Mouse (Mus musculus): Measurements from ENCODE around the gene Gm42957. TPM values are rescaled to one million over a fixed set of nuclear protein-coding genes. Genes with fewer than 3 reads are reported as not detected.

The Gm42957 gene
- polyA plus RNA-seq, 1 experiment: not detected

GRCm38 (mm10) chr3:96596228-96596707 lies 39.0 kb upstream of the Gm42957 start, which contains the start of gene Ankrd34a:
Gene Ankrd34a (plus strand): TSS chr3:96596636.
- Histone ChIP-seq H3K36me3 (ENCODE audit: control insufficient read depth, insufficient read depth, low read length) (no peaks in the 10 kb centered on the region), H3K4me3 (ENCODE audit: low read depth, low read length) (peak within 1 kb of the TSS; percentile 45), H3K27ac (ENCODE audit: insufficient read depth, low read depth, low read length) (no peak within 1 kb of the TSS), H3K4me1 (ENCODE audit: control insufficient read depth, insufficient read depth, insufficient read length, low read length) (peaks cover 11% of the 10 kb centered on the region; the same call in 1 of the 2 replicates), H3K27me3 (ENCODE audit: control insufficient read depth, insufficient read depth, low read length) (peaks cover 40% of the 10 kb centered on the region)
- WGBS: 4% methylated on average over 21 of the region's 23 CpGs
- no peak for TF ChIP-seq POLR2A (IDR thresholded peaks at IDR 0.05; ENCODE audit: low read depth, low read length)
- no peak for TF ChIP-seq CTCF (IDR thresholded peaks at IDR 0.05; ENCODE audit: extremely low read depth, insufficient read length, insufficient replicate concordance, low read depth, low read length)

- Histone ChIP-seq H3K27me3 (ENCODE audit: control insufficient read depth, insufficient read depth, low read length) (peaks cover 42% of the 10 kb centered on the region), H3K27ac (ENCODE audit: insufficient read depth, low read depth, low read length) (no peak overlapping the region), H3K4me1 (ENCODE audit: control insufficient read depth, insufficient read depth, insufficient read length, low read length) (peaks cover 11% of the 10 kb centered on the region; the same call in 1 of the 2 replicates), H3K4me3 (ENCODE audit: low read depth, low read length) (peak overlapping the region; percentile 45), H3K36me3 (ENCODE audit: control insufficient read depth, insufficient read depth, low read length) (no peaks in the 10 kb centered on the region)
- no peak for TF ChIP-seq CTCF (IDR thresholded peaks at IDR 0.05; ENCODE audit: extremely low read depth, insufficient read length, insufficient replicate concordance, low read depth, low read length)
- no peak for TF ChIP-seq POLR2A (IDR thresholded peaks at IDR 0.05; ENCODE audit: low read depth, low read length)
- WGBS: 2% methylated on average over 12 of the region's 12 CpGs
Measured at GRCm38 (mm10) chr3:96596855-96597254, 38.4 kb upstream of the Gm42957 start.

GRCm38 (mm10) chr3:96597435-96597891 lies 37.8 kb upstream of the Gm42957 start:
- Histone ChIP-seq H3K36me3 (ENCODE audit: control insufficient read depth, insufficient read depth, low read length) (no peaks in the 10 kb centered on the region), H3K4me1 (ENCODE audit: control insufficient read depth, insufficient read depth, insufficient read length, low read length) (peaks cover 11% of the 10 kb centered on the region; the same call in 1 of the 2 replicates), H3K27me3 (ENCODE audit: control insufficient read depth, insufficient read depth, low read length) (peaks cover 47% of the 10 kb centered on the region), H3K27ac (ENCODE audit: insufficient read depth, low read depth, low read length) (no peak overlapping the region), H3K4me3 (ENCODE audit: low read depth, low read length) (peak overlapping the region; percentile 45)
- WGBS: 1% methylated on average over 40 of the region's 40 CpGs
- TF ChIP-seq CTCF (IDR thresholded peaks at IDR 0.05; ENCODE audit: extremely low read depth, insufficient read length, insufficient replicate concordance, low read depth, low read length) (no peak), POLR2A (IDR thresholded peaks at IDR 0.05; ENCODE audit: low read depth, low read length) (no peak)

GRCm38 (mm10) chr3:96598156-96599068 lies 36.9 kb upstream of the Gm42957 start:
- Histone ChIP-seq H3K36me3 (ENCODE audit: control insufficient read depth, insufficient read depth, low read length) (no peaks in the 10 kb centered on the region), H3K4me1 (ENCODE audit: control insufficient read depth, insufficient read depth, insufficient read length, low read length) (peaks cover 11% of the 10 kb centered on the region; the same call in 1 of the 2 replicates), H3K27ac (ENCODE audit: insufficient read depth, low read depth, low read length) (no peak overlapping the region), H3K27me3 (ENCODE audit: control insufficient read depth, insufficient read depth, low read length) (peaks cover 47% of the 10 kb centered on the region), H3K4me3 (ENCODE audit: low read depth, low read length) (peak overlapping the region; percentile 45)
- WGBS: 4% methylated on average over 54 of the region's 54 CpGs
- TF ChIP-seq CTCF (IDR thresholded peaks at IDR 0.05; ENCODE audit: extremely low read depth, insufficient read length, insufficient replicate concordance, low read depth, low read length) (no peak), POLR2A (IDR thresholded peaks at IDR 0.05; ENCODE audit: low read depth, low read length) (no peak; the same call in 1 of the 2 replicates)

GRCm38 (mm10) chr3:96599069-96599393 lies 36.2 kb upstream of the Gm42957 start:
- Histone ChIP-seq H3K27ac (ENCODE audit: insufficient read depth, low read depth, low read length) (no peak overlapping the region), H3K36me3 (ENCODE audit: control insufficient read depth, insufficient read depth, low read length) (no peaks in the 10 kb centered on the region), H3K4me3 (ENCODE audit: low read depth, low read length) (no peak overlapping the region), H3K27me3 (ENCODE audit: control insufficient read depth, insufficient read depth, low read length) (peaks cover 47% of the 10 kb centered on the region), H3K4me1 (ENCODE audit: control insufficient read depth, insufficient read depth, insufficient read length, low read length) (peaks cover 11% of the 10 kb centered on the region; the same call in 1 of the 2 replicates)
- 60% methylated on average over 8 of the region's 8 CpGs for WGBS
- TF ChIP-seq POLR2A (IDR thresholded peaks at IDR 0.05; ENCODE audit: low read depth, low read length) (no peak), CTCF (IDR thresholded peaks at IDR 0.05; ENCODE audit: extremely low read depth, insufficient read length, insufficient replicate concordance, low read depth, low read length) (no peak)

- no peaks in the 10 kb centered on the region for H3K36me3 ChIP-seq (ENCODE audit: control insufficient read depth, insufficient read depth, low read length)
- 80% methylated on average over 3 of the region's 3 CpGs for WGBS
- no peak for TF ChIP-seq POLR2A (IDR thresholded peaks at IDR 0.05; ENCODE audit: low read depth, low read length)
- no peak for TF ChIP-seq CTCF (IDR thresholded peaks at IDR 0.05; ENCODE audit: extremely low read depth, insufficient read length, insufficient replicate concordance, low read depth, low read length)
Measured at GRCm38 (mm10) chr3:96599411-96599810, 35.9 kb upstream of the Gm42957 start.

More at GRCm38 (mm10) chr3:96599411-96599810, 35.9 kb upstream of the Gm42957 start:
- Histone ChIP-seq H3K4me3 (ENCODE audit: low read depth, low read length) (no peak overlapping the region), H3K4me1 (ENCODE audit: control insufficient read depth, insufficient read depth, insufficient read length, low read length) (peaks cover 11% of the 10 kb centered on the region; the same call in 1 of the 2 replicates), H3K27ac (ENCODE audit: insufficient read depth, low read depth, low read length) (no peak overlapping the region), H3K27me3 (ENCODE audit: control insufficient read depth, insufficient read depth, low read length) (peaks cover 47% of the 10 kb centered on the region)
